Mouse (Mus musculus) brain, embryonic 14.5 days (tissue): ENCODE measurements around the gene Btbd11.

ENCODE experiments used
- CTCF ChIP-seq: fragments of 200-500 bp; IDR thresholded peaks from 2 replicates; pipeline ENCODE4 v1.5.1; 2012; ENCODE audit warnings: inconsistent platforms, mild to moderate bottlenecking, moderate library complexity, borderline replicate concordance; ENCODE audit not compliant: insufficient read depth, insufficient read length; ENCODE audit errors: extremely low read depth
- POLR2A ChIP-seq: fragments of 200-500 bp; IDR thresholded peaks from 2 replicates; pipeline ENCODE4 v1.6.1; 2012; ENCODE audit warnings: mild to moderate bottlenecking, inconsistent platforms, borderline replicate concordance; ENCODE audit not compliant: poor library complexity, insufficient read depth, insufficient read length, severe bottlenecking; ENCODE audit errors: extremely low read depth

GRCm38 (mm10) chr10:85497931-85498330, 111.3 kb downstream of the Btbd11 start:
- no peak for TF ChIP-seq CTCF
- no peak for TF ChIP-seq POLR2A
